11 mouse cellular contexts compared by ENCODE assay signal in the genomic region with DNA sequence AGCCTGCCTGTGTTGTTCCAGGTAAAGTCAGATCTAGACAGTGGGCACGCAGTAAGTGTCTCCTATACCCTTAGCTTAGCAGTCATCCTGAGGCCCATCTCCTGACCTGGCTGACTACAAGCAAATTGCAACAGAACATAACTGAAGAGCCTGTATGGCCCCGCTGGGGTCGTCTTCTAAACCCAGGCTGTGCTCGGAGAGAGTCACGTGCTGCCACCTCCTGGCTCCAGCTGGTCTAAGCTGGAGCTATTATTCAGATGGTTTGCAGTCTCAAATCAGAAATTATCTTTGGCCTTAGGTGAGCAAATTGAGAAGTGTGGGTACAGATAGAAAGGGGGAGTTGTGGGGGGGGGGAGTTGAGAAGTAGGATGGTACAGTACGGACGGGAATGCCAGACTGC.
DNase-seq lines count a peak whose midpoint lies in the region; ATAC-seq lines count a peak whose summit lies in the region.
"Had no signal": no experiment of that assay in that cellular context is flagged by ENCODE, and none has a peak within 500 bp of the region (broad histone marks: within the 10 kb centered on the region; RNA-seq: fewer than 3 reads in every experiment).

No protein-coding gene starts in this region.

- H3K9me3 ChIP-seq in forebrain, embryonic 10.5 days, result no peaks in the 10 kb centered on the region
- no peaks in the 10 kb centered on the region for H3K9me3 ChIP-seq in forebrain, embryonic 15.5 days
- H3K9me3 ChIP-seq in hindbrain, embryonic 14.5 days (ENCODE audit: control insufficient read depth, low read length), result no peaks in the 10 kb centered on the region

- no peaks in the 10 kb centered on the region for H3K27me3 ChIP-seq in forebrain, embryonic 10.5 days (ENCODE audit: poor library complexity, severe bottlenecking)
- no peaks in the 10 kb centered on the region for H3K27me3 ChIP-seq in forebrain, embryonic 15.5 days
- H3K27me3 ChIP-seq in hindbrain, embryonic 14.5 days (ENCODE audit: control insufficient read depth, insufficient read depth, low read length), result no peaks in the 10 kb centered on the region

- H3K4me1 ChIP-seq in forebrain, embryonic 10.5 days, result no peaks in the 10 kb centered on the region
- no peaks in the 10 kb centered on the region for H3K4me1 ChIP-seq in forebrain, embryonic 15.5 days
- H3K4me1 ChIP-seq in hindbrain, embryonic 14.5 days (replicated peaks; ENCODE audit: control insufficient read depth, insufficient read depth, low read length), result no peaks in the 10 kb centered on the region

- ATAC-seq in forebrain, embryonic 15.5 days (replicated peaks), result no peak; the same call in 1 of the 2 replicates
- ATAC-seq in hindbrain, embryonic 14.5 days (ENCODE audit: low FRiP score), result 0 out of 2 replicates have a peak, but pooled peaks have one; percentile 34

- WGBS in forebrain, embryonic 10.5 days, result 55% methylated on average over 7 of the region's 7 CpGs
- 52% methylated on average over 7 of the region's 7 CpGs for WGBS in forebrain, embryonic 15.5 days
- WGBS in hindbrain, embryonic 14.5 days, result 49% methylated on average over 7 of the region's 7 CpGs

- no peak overlapping the region for H3K27ac ChIP-seq in forebrain, embryonic 10.5 days
- H3K27ac ChIP-seq in forebrain, embryonic 15.5 days (replicated peaks), result no peak overlapping the region
- no peak overlapping the region for H3K27ac ChIP-seq in hindbrain, embryonic 14.5 days

- H3K9ac ChIP-seq in forebrain, embryonic 15.5 days (replicated peaks), result no peak overlapping the region
- H3K9ac ChIP-seq in hindbrain, embryonic 14.5 days, result no peak overlapping the region

- DNase-seq in forebrain, embryonic 10.5 days (ENCODE audit: extremely low spot score, low spot score), result peak; percentile 19
- DNase-seq in right cerebral cortex, postnatal 10 days (ENCODE audit: low spot score in 2 of 2), result peak; percentile 29 to 30
- DNase-seq in right cerebral cortex, adult 2 months (ENCODE audit: low spot score in 2 of 2), result no peak
- peak; percentile 61 for DNase-seq in hindbrain, embryonic 14.5 days (ENCODE audit: low spot score)
- DNase-seq in retina, postnatal 7 days (ENCODE audit: low read depth, low spot score), result peak; percentile 5
- no peak for DNase-seq in heart, postnatal 25 days (ENCODE audit: low spot score)
- DNase-seq in left cerebral cortex, adult 9 months (ENCODE audit: low spot score in 2 of 2), result no peak
- DNase-seq: adrenal gland, adult 8-10 months; heart, postnatal 36 days; right cerebral cortex, adult 18-20 months had no signal

- intact Hi-C loops in heart, postnatal 25 days (cut with DNase I), result no loop called here

- no peak overlapping the region for H3K4me3 ChIP-seq in forebrain, embryonic 10.5 days
- H3K4me3 ChIP-seq in forebrain, embryonic 15.5 days, result no peak overlapping the region
- H3K4me3 ChIP-seq in hindbrain, embryonic 14.5 days (replicated peaks; ENCODE audit: low read length), result no peak overlapping the region

- no peaks in the 10 kb centered on the region for H3K36me3 ChIP-seq in forebrain, embryonic 10.5 days (replicated peaks)
- no peaks in the 10 kb centered on the region for H3K36me3 ChIP-seq in forebrain, embryonic 15.5 days
- no peaks in the 10 kb centered on the region for H3K36me3 ChIP-seq in hindbrain, embryonic 14.5 days (replicated peaks; ENCODE audit: control insufficient read depth, insufficient read depth)

- no peak overlapping the region for H3K4me2 ChIP-seq in forebrain, embryonic 15.5 days (replicated peaks)
- no peak overlapping the region for H3K4me2 ChIP-seq in hindbrain, embryonic 14.5 days (replicated peaks)

Comparison
In these comparisons a context has a peak if more than half of its experiments do, and no peak if none do; other contexts are left out.
1. DNase-seq: peak in forebrain, embryonic 10.5 days (single experiment), right cerebral cortex, postnatal 10 days (2 of 2), hindbrain, embryonic 14.5 days (single experiment) and retina, postnatal 7 days (single experiment); none in right cerebral cortex, adult 2 months (0 of 2), heart, postnatal 25 days (single experiment) and left cerebral cortex, adult 9 months (0 of 2).